Mouse (Mus musculus) T-helper 1 cell (primary cell): ENCODE data around the gene Copa.

Experiments used
- in situ Hi-C: fragments of 300-600 bp; cut with MboI, MseI; formaldehyde crosslinking; loops from one replicate; pipeline ENCODE4 v1.15.1; 2025; ENCODE audit warnings: high pct_unique_total_duplicates

The Copa gene

GRCm38 (mm10) chr1:172082101-172082898, at the start of gene Copa, which contains the start of gene Ncstn:
Gene Copa (plus strand): TSS chr1:172082529.
Gene Ncstn (minus strand): TSS chr1:172082795.
- in situ Hi-C loops = no loop called here

- in situ Hi-C loops = no loop called here
These were observed 35.9 kb upstream of the Copa start for GRCm38 (mm10) chr1:172046410-172046809.

- in situ Hi-C loops = no loop called here
These were observed 35.4 kb upstream of the Copa start for GRCm38 (mm10) chr1:172046938-172047337.

- in situ Hi-C loops = no loop called here
These were observed 34.0 kb upstream of the Copa start for GRCm38 (mm10) chr1:172048241-172048734.

GRCm38 (mm10) chr1:172049131-172049782, 33.1 kb upstream of the Copa start:
- in situ Hi-C loops = no loop called here

GRCm38 (mm10) chr1:172052766-172053279, 29.5 kb upstream of the Copa start:
- in situ Hi-C loops = loop anchor here (10.0 kb wide), 1 partner anchor 432 kb away; the partner anchor contains the start of gene Igsf9

- in situ Hi-C loops = loop anchor here (10.0 kb wide), 1 partner anchor 431 kb away; the partner anchor contains the start of gene Igsf9
These were observed 28.5 kb upstream of the Copa start for GRCm38 (mm10) chr1:172053541-172054440.

- in situ Hi-C loops = loop anchor here (10.0 kb wide), 1 partner anchor 429 kb away; the partner anchor contains the start of gene Igsf9
These were observed 26.1 kb upstream of the Copa start for GRCm38 (mm10) chr1:172056251-172056650.

- in situ Hi-C loops = loop anchor here (10.0 kb wide), 1 partner anchor 427 kb away; the partner anchor contains the start of gene Igsf9
These were observed 24.8 kb upstream of the Copa start, which contains the start of gene Nhlh1 for GRCm38 (mm10) chr1:172057491-172057921. Gene Nhlh1 (minus strand): TSS chr1:172057573.

GRCm38 (mm10) chr1:172058321-172058720, 24.0 kb upstream of the Copa start:
- in situ Hi-C loops = loop anchor here (10.0 kb wide), 1 partner anchor 426 kb away; the partner anchor contains the start of gene Igsf9

GRCm38 (mm10) chr1:172058874-172059273, 23.5 kb upstream of the Copa start:
- in situ Hi-C loops = loop anchor here (10.0 kb wide), 1 partner anchor 426 kb away; the partner anchor contains the start of gene Igsf9

- in situ Hi-C loops = no loop called here
These were observed 21.7 kb upstream of the Copa start for GRCm38 (mm10) chr1:172060659-172061058.

GRCm38 (mm10) chr1:172061217-172061616, 21.1 kb upstream of the Copa start:
- in situ Hi-C loops = no loop called here

- in situ Hi-C loops = no loop called here
These were observed 20.2 kb upstream of the Copa start for GRCm38 (mm10) chr1:172062101-172062500.

GRCm38 (mm10) chr1:172063291-172064023, 18.9 kb upstream of the Copa start:
- in situ Hi-C loops = no loop called here

GRCm38 (mm10) chr1:172064613-172065141, 17.7 kb upstream of the Copa start:
- in situ Hi-C loops = no loop called here

- in situ Hi-C loops = no loop called here
These were observed 12.1 kb upstream of the Copa start for GRCm38 (mm10) chr1:172070227-172070626.

GRCm38 (mm10) chr1:172071556-172071955, 10.8 kb upstream of the Copa start:
- in situ Hi-C loops = no loop called here

- in situ Hi-C loops = no loop called here
These were observed 9.7 kb upstream of the Copa start for GRCm38 (mm10) chr1:172072604-172073003.

- in situ Hi-C loops = no loop called here
These were observed 4.3 kb upstream of the Copa start for GRCm38 (mm10) chr1:172077981-172078380.
